Mouse (Mus musculus) stomach, postnatal 0 days (tissue): ENCODE results near the gene Tnni3.

Source experiments
- CTCF ChIP-seq: IDR thresholded peaks from 2 replicates; pipeline ENCODE4 v1.5.1; 2016; ENCODE audit warnings: antibody characterized with exemption, low read depth, mild to moderate bottlenecking, moderate library complexity
- EP300 ChIP-seq: optimal IDR thresholded peaks from 2 replicates; pipeline ENCODE3; 2016; ENCODE audit warnings: antibody characterized with exemption

- TF ChIP-seq CTCF (no peak), EP300 (no peak)
Observed at GRCm38 (mm10) chr7:4508739-4509116, 15.3 kb downstream of the Tnni3 start.
